Mouse (Mus musculus): Measurements from ENCODE around the gene Slc1a2.

DNA sequence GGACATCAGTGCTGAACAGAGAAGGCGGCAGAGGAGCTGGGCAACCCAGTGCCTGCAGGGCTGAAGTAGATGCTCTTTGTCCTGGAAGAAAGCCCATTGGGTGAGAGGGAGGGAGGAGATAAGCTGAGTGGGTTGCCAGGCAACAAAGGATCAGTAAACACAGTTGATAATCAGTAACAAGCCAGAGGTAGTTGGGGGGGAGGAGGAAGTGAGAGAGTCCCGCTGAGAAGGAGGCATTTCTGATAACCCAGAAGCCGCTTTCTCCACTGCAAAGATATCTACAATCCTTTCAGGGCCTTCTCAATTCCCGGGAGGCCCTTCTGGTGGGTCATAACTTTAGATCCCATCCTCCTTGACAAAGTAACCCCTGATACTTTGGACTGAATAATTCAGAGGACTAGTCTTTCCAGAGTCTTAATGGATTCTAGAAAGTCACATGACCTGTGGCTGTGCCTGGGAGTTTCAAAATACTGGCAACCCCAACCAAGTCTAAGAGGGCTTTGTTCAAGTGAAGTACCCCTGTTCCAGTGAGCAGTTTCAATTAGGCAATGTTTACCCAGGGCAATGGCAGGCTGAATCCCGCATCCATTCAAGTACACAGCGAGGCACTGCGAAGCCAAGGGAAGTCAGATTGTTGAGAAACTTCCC, 86.9 kb downstream of the Slc1a2 start:
- TF ChIP-seq MYC (IDR thresholded peaks at IDR 0.05; ENCODE audit: low read depth, low read length), result no peak
- TF ChIP-seq EP300 (IDR thresholded peaks at IDR 0.05; ENCODE audit: low read depth in 1 of 2, low read length in 2 of 2), result peak; percentile 99
- TF ChIP-seq MAX (IDR thresholded peaks at IDR 0.05; ENCODE audit: low read length), result no peak
- no peak for TF ChIP-seq SMC3 (IDR thresholded peaks at IDR 0.05; ENCODE audit: low read depth, low read length)
- TF ChIP-seq ZNF384 (IDR thresholded peaks at IDR 0.05; ENCODE audit: low read depth, low read length), result no peak
- TF ChIP-seq KAT2A (conservative IDR thresholded peaks at IDR 0.05; ENCODE audit: low read depth, low read length), result no peak
- no peak for TF ChIP-seq CTCF (IDR thresholded peaks at IDR 0.05 in 2 of 3, conservative IDR thresholded peaks at IDR 0.05 in 1 of 3; ENCODE audit: control insufficient read depth in 1 of 3, insufficient read depth in 1 of 3, low read depth in 2 of 3, low read length in 3 of 3, poor library complexity in 1 of 3, severe bottlenecking in 1 of 3)
- no peak for TF ChIP-seq POLR2A (IDR thresholded peaks at IDR 0.05; ENCODE audit: control insufficient read depth in 1 of 2, insufficient read depth in 1 of 2, low read depth in 1 of 2, low read length in 2 of 2, poor library complexity in 1 of 2)

Measured in MEL (cell line).